ENCODE assay signal across 1 mouse cellular context in genomic region chr17:35252619-35253292, GRCm38 (mm10).
TF ChIP-seq lines count a peak whose summit lies in the region.

No protein-coding gene starts in this region.

TF ChIP-seq in MEL, 35 proteins besides CTCF, POLR2A, EP300 and RAD21:
- peak; percentile 63; the same call in 1 of the 2 replicates for TF ChIP-seq POLR2AphosphoS2 (IDR thresholded peaks at IDR 0.05; ENCODE audit: low read length)
- no peak for TF ChIP-seq NELFE (IDR thresholded peaks at IDR 0.05; ENCODE audit: low read depth, low read length)
- no peak for TF ChIP-seq TBP (IDR thresholded peaks at IDR 0.05; ENCODE audit: low read depth, low read length)
- TF ChIP-seq ZMIZ1 (IDR thresholded peaks at IDR 0.05; ENCODE audit: low read depth, low read length) = peak; percentile 15; the same call in 1 of the 2 replicates
- TF ChIP-seq BHLHE40 (IDR thresholded peaks at IDR 0.05; ENCODE audit: borderline replicate concordance, low read depth, low read length) = no peak
- TF ChIP-seq RCOR1 (IDR thresholded peaks at IDR 0.05; ENCODE audit: low read depth, low read length) = no peak
